Mouse (Mus musculus): ENCODE results near the gene Tes. TPM values are rescaled to one million over a fixed set of nuclear protein-coding genes. Genes with fewer than 3 reads are reported as not detected.
A peak's percentile ranks its signal among the peaks of the same experiment; 100 is the strongest.

The Tes gene
- polyA plus RNA-seq, 1 experiment from 2014 or later: 69.5 TPM

DNA sequence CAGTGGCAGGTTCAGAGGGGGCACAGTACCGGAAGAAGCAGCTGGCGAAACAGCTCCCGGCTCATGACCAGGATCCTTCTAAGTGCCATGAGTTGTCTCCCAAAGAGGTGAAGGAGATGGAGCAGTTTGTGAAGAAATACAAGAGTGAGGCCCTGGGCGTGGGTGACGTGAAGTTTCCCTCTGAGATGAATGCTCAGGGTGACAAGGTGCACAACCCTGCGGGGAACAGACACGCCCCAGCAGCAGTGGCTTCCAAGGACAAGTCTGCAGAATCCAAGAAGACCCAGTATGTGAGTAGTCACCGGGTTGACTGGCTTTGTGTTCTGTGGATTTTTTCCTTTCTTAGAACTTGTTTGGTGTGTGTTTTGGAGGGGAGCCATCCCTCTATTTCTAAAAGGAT, 32.4 kb downstream of the Tes start:
- H3K9me3 ChIP-seq (ENCODE audit: control insufficient read depth, low read length): no peaks in the 10 kb centered on the region
- H3K36me3 ChIP-seq (replicated peaks; ENCODE audit: control insufficient read depth, insufficient read depth): peaks cover 37% of the 10 kb centered on the region
- H3K4me1 ChIP-seq (replicated peaks; ENCODE audit: control insufficient read depth, insufficient read depth, low read length): no peaks in the 10 kb centered on the region
- no peak overlapping the region for H3K4me3 ChIP-seq (replicated peaks; ENCODE audit: low read length)
- no peak for DNase-seq (ENCODE audit: low spot score)
- H3K4me2 ChIP-seq (replicated peaks): no peak overlapping the region
- H3K27me3 ChIP-seq (ENCODE audit: control insufficient read depth, insufficient read depth, low read length): no peaks in the 10 kb centered on the region
- ATAC-seq (ENCODE audit: low FRiP score): no peak
- no peak overlapping the region for H3K27ac ChIP-seq
- H3K9ac ChIP-seq: no peak overlapping the region
- WGBS: 91% methylated on average over 8 of the region's 8 CpGs

DNA sequence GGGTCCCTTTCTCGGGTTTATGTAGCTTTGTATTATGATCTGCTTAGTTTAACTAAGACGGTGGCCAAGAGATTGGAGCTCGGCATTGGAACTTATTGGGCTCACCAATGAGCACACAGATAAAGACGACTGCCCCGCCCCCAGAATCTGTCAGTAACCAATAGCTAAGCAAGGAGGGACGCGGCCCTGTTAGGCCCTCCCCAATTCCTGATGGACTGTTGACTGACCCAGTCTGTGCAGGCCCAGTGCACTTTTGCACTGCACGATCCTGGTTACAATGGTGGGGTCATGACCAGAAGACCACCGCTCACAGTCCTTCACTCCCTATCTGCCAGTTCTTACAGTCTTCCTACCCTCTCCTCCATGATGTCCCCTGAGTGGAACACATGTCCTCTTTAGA, 33.6 kb downstream of the Tes start:
- Histone ChIP-seq H3K4me2 (replicated peaks) (no peak overlapping the region), H3K27ac (no peak overlapping the region), H3K9me3 (ENCODE audit: control insufficient read depth, low read length) (no peaks in the 10 kb centered on the region), H3K4me1 (replicated peaks; ENCODE audit: control insufficient read depth, insufficient read depth, low read length) (no peaks in the 10 kb centered on the region), H3K4me3 (replicated peaks; ENCODE audit: low read length) (no peak overlapping the region), H3K9ac (no peak overlapping the region), H3K36me3 (replicated peaks; ENCODE audit: control insufficient read depth, insufficient read depth) (peaks cover 41% of the 10 kb centered on the region), H3K27me3 (ENCODE audit: control insufficient read depth, insufficient read depth, low read length) (no peaks in the 10 kb centered on the region)
- DNase-seq (ENCODE audit: low spot score): no peak
- WGBS: 86% methylated on average over 9 of the region's 9 CpGs
- ATAC-seq (ENCODE audit: low FRiP score): peak; percentile 42; the same call in 1 of the 2 replicates

DNA sequence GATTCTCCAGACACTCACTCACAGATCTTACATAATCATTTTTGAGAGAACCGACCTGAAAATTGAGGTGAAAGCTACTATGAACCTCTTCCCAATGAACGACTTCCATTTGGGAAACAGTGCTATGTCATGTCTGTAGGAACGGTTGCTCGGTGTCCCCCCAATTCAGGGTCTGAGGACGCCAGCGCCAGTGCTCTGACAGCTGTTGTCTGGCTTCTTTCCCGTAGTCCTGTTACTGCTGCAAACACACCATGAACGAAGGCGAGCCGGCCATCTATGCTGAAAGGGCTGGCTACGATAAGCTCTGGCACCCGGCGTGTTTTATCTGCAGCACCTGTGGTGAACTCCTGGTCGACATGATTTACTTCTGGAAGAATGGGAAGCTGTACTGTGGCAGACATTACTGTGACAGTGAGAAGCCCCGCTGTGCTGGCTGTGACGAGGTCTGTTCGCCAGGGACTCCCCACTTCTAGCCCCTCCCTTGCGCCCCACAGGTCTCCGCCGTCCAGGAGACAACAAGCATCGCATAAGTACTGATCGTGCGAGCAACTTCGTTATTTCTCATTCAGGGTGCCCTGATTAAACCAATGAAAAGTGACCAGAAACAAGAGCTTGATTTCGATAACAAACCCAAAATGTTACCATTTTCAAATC, 34.7 kb downstream of the Tes start:
- ATAC-seq (ENCODE audit: low FRiP score) (no peak), DNase-seq (ENCODE audit: low spot score) (no peak)
- Histone ChIP-seq H3K36me3 (replicated peaks; ENCODE audit: control insufficient read depth, insufficient read depth) (peaks cover 48% of the 10 kb centered on the region), H3K9ac (no peak overlapping the region), H3K4me2 (replicated peaks) (no peak overlapping the region), H3K27ac (no peak overlapping the region), H3K9me3 (ENCODE audit: control insufficient read depth, low read length) (no peaks in the 10 kb centered on the region), H3K4me3 (replicated peaks; ENCODE audit: low read length) (no peak overlapping the region), H3K4me1 (replicated peaks; ENCODE audit: control insufficient read depth, insufficient read depth, low read length) (no peaks in the 10 kb centered on the region), H3K27me3 (ENCODE audit: control insufficient read depth, insufficient read depth, low read length) (no peaks in the 10 kb centered on the region)
- 75% methylated on average over 25 of the region's 25 CpGs for WGBS

DNA sequence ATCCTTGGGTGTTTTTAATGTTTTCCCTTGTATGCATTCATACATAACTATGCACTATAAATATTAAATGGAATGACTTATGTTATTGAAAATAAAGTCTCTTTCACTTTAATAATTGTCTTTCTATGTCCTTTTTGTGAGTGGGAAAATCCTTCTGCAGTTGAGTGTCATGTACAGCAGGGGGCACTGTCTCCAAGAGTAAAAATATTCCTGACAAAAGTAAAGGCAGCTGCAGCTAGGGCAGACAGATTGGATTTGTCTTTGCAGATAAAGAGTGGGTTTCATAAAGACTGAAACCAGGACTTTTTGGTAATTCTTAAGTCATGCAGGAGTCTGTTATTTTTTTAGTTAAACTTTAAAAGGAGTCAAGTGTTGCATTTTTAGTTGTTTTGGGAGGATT, 40.8 kb downstream of the Tes start:
- ATAC-seq (ENCODE audit: low FRiP score) (no peak), DNase-seq (ENCODE audit: low spot score) (peak; percentile 83)
- Histone ChIP-seq H3K9ac (no peak overlapping the region), H3K9me3 (ENCODE audit: control insufficient read depth, low read length) (no peaks in the 10 kb centered on the region), H3K4me3 (replicated peaks; ENCODE audit: low read length) (no peak overlapping the region), H3K4me1 (replicated peaks; ENCODE audit: control insufficient read depth, insufficient read depth, low read length) (no peaks in the 10 kb centered on the region), H3K36me3 (replicated peaks; ENCODE audit: control insufficient read depth, insufficient read depth) (peaks cover 23% of the 10 kb centered on the region), H3K27ac (no peak overlapping the region), H3K27me3 (ENCODE audit: control insufficient read depth, insufficient read depth, low read length) (no peaks in the 10 kb centered on the region), H3K4me2 (replicated peaks) (no peak overlapping the region)

DNA sequence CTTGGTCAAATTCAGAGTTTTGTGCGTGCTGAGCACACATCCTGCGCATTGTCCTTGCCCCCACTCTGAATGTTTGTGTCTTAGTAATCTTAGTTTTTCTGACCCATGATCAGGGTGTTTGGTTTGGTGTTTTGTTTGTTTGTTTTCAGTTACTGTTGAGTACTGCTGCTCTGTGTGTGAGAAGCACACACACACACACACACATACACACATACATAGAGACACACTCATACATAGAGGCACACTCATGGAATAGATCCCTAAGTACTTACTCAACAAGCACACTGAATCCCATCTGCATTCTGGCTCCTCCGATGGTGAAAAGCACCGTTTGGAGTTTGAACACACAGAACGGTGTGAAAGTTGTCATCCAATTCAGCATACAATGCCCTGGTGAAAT, 41.5 kb downstream of the Tes start:
- DNase-seq (ENCODE audit: low spot score): no peak
- H3K9ac ChIP-seq: no peak overlapping the region
- no peak overlapping the region for H3K27ac ChIP-seq
- H3K36me3 ChIP-seq (replicated peaks; ENCODE audit: control insufficient read depth, insufficient read depth): peaks cover 15% of the 10 kb centered on the region; the same call in 1 of the 2 replicates
- H3K4me2 ChIP-seq (replicated peaks): no peak overlapping the region
- H3K27me3 ChIP-seq (ENCODE audit: control insufficient read depth, insufficient read depth, low read length): no peaks in the 10 kb centered on the region
- H3K9me3 ChIP-seq (ENCODE audit: control insufficient read depth, low read length): no peaks in the 10 kb centered on the region
- no peak for ATAC-seq (ENCODE audit: low FRiP score)
- H3K4me1 ChIP-seq (replicated peaks; ENCODE audit: control insufficient read depth, insufficient read depth, low read length): no peaks in the 10 kb centered on the region
- no peak overlapping the region for H3K4me3 ChIP-seq (replicated peaks; ENCODE audit: low read length)
- 95% methylated on average over 5 of the region's 5 CpGs for WGBS

DNA sequence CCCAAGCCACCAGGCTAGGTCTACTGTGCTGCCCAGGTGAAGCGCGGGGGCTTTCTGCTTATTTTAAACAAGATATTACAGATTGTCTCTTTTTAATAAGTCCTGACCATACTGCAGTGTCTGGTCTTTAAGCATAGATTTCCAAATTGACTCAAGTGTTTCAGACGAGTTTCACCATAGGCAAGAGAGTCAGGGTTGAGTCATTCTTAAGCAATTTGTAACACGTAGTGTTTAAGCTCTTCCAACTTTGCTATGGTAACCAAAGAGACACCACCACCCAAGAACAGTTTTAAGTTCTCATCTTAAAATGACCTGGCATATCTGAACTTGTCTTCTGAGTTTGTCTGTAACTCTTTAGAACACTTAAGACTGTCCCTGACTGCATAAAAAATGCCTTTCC, 44.3 kb downstream of the Tes start:
- Histone ChIP-seq H3K4me3 (replicated peaks; ENCODE audit: low read length) (no peak overlapping the region), H3K4me1 (replicated peaks; ENCODE audit: control insufficient read depth, insufficient read depth, low read length) (no peaks in the 10 kb centered on the region), H3K36me3 (replicated peaks; ENCODE audit: control insufficient read depth, insufficient read depth) (peaks cover 4% of the 10 kb centered on the region; the same call in 1 of the 2 replicates), H3K9me3 (ENCODE audit: control insufficient read depth, low read length) (no peaks in the 10 kb centered on the region), H3K27me3 (ENCODE audit: control insufficient read depth, insufficient read depth, low read length) (no peaks in the 10 kb centered on the region), H3K4me2 (replicated peaks) (no peak overlapping the region), H3K9ac (no peak overlapping the region), H3K27ac (no peak overlapping the region)
- DNase-seq (ENCODE audit: low spot score) (no peak), ATAC-seq (ENCODE audit: low FRiP score) (no peak)
- WGBS: 80% methylated on average over 4 of the region's 4 CpGs

DNA sequence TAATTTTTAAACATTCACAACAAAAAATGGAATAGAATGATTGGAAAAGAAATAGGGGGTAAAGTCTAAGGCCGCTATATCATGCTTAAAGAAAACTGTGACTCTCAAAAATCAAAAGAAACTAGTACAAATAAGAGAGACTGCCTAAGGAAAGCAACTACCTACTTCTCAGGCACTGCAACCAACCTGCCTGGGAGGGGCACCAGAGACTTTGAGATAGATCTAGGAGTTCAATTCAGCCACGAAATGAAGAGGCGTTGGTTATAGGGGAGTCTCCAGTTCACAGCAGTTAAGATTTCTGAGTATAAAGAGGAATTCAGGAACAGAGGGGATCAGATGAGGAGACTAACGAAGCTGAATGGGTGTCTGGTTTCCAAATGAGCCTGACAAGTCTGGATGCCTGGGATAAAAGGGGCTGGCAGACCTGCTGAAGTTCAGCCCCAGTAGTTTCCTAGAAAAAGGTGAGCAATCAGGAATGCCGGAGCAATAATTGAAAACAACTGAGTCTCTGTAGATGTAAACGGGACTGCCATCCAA, 45.7 kb downstream of the Tes start:
- H3K9me3 ChIP-seq (ENCODE audit: control insufficient read depth, low read length): no peaks in the 10 kb centered on the region
- H3K4me3 ChIP-seq (replicated peaks; ENCODE audit: low read length): no peak overlapping the region
- ATAC-seq (ENCODE audit: low FRiP score) (no peak), DNase-seq (ENCODE audit: low spot score) (no peak)
- 79% methylated on average over 6 of the region's 6 CpGs for whole genome bisulfite sequencing
- no peak overlapping the region for H3K27ac ChIP-seq
- H3K4me2 ChIP-seq (replicated peaks): no peak overlapping the region
- H3K9ac ChIP-seq: no peak overlapping the region
- H3K36me3 ChIP-seq (replicated peaks; ENCODE audit: control insufficient read depth, insufficient read depth): no peaks in the 10 kb centered on the region
- no peaks in the 10 kb centered on the region for H3K4me1 ChIP-seq (replicated peaks; ENCODE audit: control insufficient read depth, insufficient read depth, low read length)
- no peaks in the 10 kb centered on the region for H3K27me3 ChIP-seq (ENCODE audit: control insufficient read depth, insufficient read depth, low read length)

DNA sequence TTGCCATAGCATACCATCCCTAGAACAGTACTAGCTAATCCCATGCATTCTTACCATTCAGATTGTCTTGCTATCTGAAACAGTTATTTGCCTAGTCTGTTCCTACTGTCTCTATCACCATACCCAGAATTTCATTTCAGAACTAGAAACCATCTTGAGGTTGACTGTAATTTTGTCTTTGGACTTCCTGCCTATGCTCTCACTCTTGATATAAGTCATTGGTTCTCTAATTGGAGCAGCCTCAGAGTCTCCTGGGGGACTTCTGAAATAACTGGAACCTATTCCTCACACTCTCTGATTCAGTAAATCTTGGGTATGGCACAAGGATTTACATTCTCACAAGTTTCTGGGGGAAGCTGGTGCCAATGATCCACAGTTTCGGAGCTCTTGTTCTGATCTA, 47.1 kb downstream of the Tes start:
- DNase-seq (ENCODE audit: low spot score) (no peak), ATAC-seq (ENCODE audit: low FRiP score) (no peak)
- Histone ChIP-seq H3K4me2 (replicated peaks) (no peak overlapping the region), H3K27ac (no peak overlapping the region), H3K27me3 (ENCODE audit: control insufficient read depth, insufficient read depth, low read length) (no peaks in the 10 kb centered on the region), H3K4me1 (replicated peaks; ENCODE audit: control insufficient read depth, insufficient read depth, low read length) (no peaks in the 10 kb centered on the region), H3K36me3 (replicated peaks; ENCODE audit: control insufficient read depth, insufficient read depth) (no peaks in the 10 kb centered on the region), H3K9ac (no peak overlapping the region), H3K9me3 (ENCODE audit: control insufficient read depth, low read length) (no peaks in the 10 kb centered on the region), H3K4me3 (replicated peaks; ENCODE audit: low read length) (no peak overlapping the region)
- 90% methylated on average over 1 of the region's 1 CpGs for WGBS

DNA sequence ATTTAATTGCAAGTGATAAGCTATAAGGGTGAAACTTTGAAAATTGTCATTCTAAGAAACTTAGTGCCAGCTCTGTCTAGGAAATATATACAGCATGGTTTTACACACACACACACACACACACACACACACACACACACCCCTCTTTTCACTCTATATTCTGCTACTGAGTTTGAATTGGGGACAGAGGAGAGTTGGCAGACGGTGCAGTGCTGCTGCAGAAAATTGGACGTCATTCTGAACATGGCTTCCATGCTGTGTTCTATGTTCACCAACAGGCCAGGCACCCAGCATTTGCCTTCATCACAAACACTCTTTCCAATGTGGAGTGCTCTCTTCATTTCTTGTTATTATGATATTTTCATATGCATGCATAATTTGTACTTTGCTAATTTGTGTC, 48.0 kb downstream of the Tes start:
- DNase-seq (ENCODE audit: low spot score) (no peak), ATAC-seq (ENCODE audit: low FRiP score) (no peak)
- Histone ChIP-seq H3K4me3 (replicated peaks; ENCODE audit: low read length) (no peak overlapping the region), H3K9me3 (ENCODE audit: control insufficient read depth, low read length) (no peaks in the 10 kb centered on the region), H3K36me3 (replicated peaks; ENCODE audit: control insufficient read depth, insufficient read depth) (no peaks in the 10 kb centered on the region), H3K4me1 (replicated peaks; ENCODE audit: control insufficient read depth, insufficient read depth, low read length) (no peaks in the 10 kb centered on the region), H3K27me3 (ENCODE audit: control insufficient read depth, insufficient read depth, low read length) (no peaks in the 10 kb centered on the region), H3K4me2 (replicated peaks) (no peak overlapping the region), H3K27ac (no peak overlapping the region), H3K9ac (no peak overlapping the region)
- WGBS: 84% methylated on average over 2 of the region's 2 CpGs

DNA sequence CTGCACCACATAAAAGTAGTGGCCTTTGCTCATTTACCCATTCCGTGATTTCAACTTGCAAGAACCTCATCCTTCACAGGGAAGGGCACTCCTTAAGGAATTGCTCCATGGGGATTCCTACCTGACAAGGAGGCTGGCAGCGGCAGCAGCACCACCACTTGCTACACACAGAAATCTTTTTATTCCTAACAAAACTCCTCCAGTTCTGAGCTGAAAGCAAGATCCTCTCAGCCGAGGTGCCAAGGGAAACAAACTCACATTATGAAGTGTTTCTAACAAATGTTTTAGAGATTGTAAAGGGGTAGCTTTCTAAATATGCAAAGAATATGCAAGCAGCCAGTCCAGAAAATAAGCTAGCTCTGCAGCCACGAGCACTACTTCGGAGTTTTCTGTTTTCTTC, 49.6 kb downstream of the Tes start:
- no peak overlapping the region for H3K9ac ChIP-seq
- H3K9me3 ChIP-seq (ENCODE audit: control insufficient read depth, low read length): no peaks in the 10 kb centered on the region
- ATAC-seq (ENCODE audit: low FRiP score): no peak
- no peak for DNase-seq (ENCODE audit: low spot score)
- no peak overlapping the region for H3K4me2 ChIP-seq (replicated peaks)
- H3K27ac ChIP-seq: no peak overlapping the region
- no peaks in the 10 kb centered on the region for H3K27me3 ChIP-seq (ENCODE audit: control insufficient read depth, insufficient read depth, low read length)
- 81% methylated on average over 5 of the region's 5 CpGs for WGBS
- H3K4me3 ChIP-seq (replicated peaks; ENCODE audit: low read length): no peak overlapping the region
- no peaks in the 10 kb centered on the region for H3K36me3 ChIP-seq (replicated peaks; ENCODE audit: control insufficient read depth, insufficient read depth)
- no peaks in the 10 kb centered on the region for H3K4me1 ChIP-seq (replicated peaks; ENCODE audit: control insufficient read depth, insufficient read depth, low read length)
